Mouse (Mus musculus) stomach, embryonic 14.5 days (tissue): Measurements from ENCODE around the gene Fam149b. TPM values are rescaled to one million over a fixed set of nuclear protein-coding genes. Genes with fewer than 3 reads are reported as not detected.
"Not testable (repeated sequence)": the region's sequence is repeated elsewhere in the genome, so short reads cannot be mapped to it uniquely, and the experiment has no call there.

Experiments used
- ATAC-seq: fragments of 200-750 bp; cut with Nextera tagmentation; 2 replicates; pipeline ENCODE4 v1.8.0; 2017; ENCODE audit warnings: low read depth, moderate TSS enrichment; ENCODE audit not compliant: insufficient number of reproducible peaks, insufficient read depth, low FRiP score
- H3K27ac ChIP-seq: fragments of 300-500 bp; sonication (generic); 2 replicates; pipeline ENCODE4 v1.5.1; 2014; ENCODE audit warnings: mild to moderate bottlenecking, low read length, moderate library complexity, mixed read lengths
- H3K27me3 ChIP-seq: fragments of 300-500 bp; sonication (generic); 2 replicates; pipeline ENCODE4 v1.6.1; 2014; ENCODE audit warnings: low read length, control low read depth, mixed read lengths; ENCODE audit not compliant: control insufficient read depth, insufficient read depth
- H3K36me3 ChIP-seq: fragments of 300-500 bp; sonication (generic); 2 replicates; pipeline ENCODE4 v1.6.1; 2014; ENCODE audit warnings: mild to moderate bottlenecking, control low read depth, low read length, moderate library complexity, mixed read lengths; ENCODE audit not compliant: control insufficient read depth, insufficient read depth
- H3K4me1 ChIP-seq: fragments of 300-500 bp; sonication (generic); 2 replicates; pipeline ENCODE4 v1.6.1; 2014; ENCODE audit warnings: low read length, control low read depth, mixed read lengths; ENCODE audit not compliant: control insufficient read depth, insufficient read depth
- H3K4me2 ChIP-seq: fragments of 300-500 bp; sonication (generic); replicated peaks from 2 replicates; pipeline ENCODE4 v1.6.1; 2014; ENCODE audit warnings: low read depth, low read length, control low read depth
- H3K4me3 ChIP-seq: fragments of 300-500 bp; sonication (generic); 2 replicates; pipeline ENCODE4 v1.5.1; 2014; ENCODE audit warnings: low read depth, low read length, control low read depth
- H3K9ac ChIP-seq: fragments of 300-500 bp; sonication (generic); replicated peaks from 2 replicates; pipeline ENCODE4 v1.6.1; 2014; ENCODE audit warnings: low read depth, mild to moderate bottlenecking, control low read depth, low read length, moderate library complexity, mixed read lengths
- H3K9me3 ChIP-seq: fragments of 300-500 bp; sonication (generic); 2 replicates; pipeline ENCODE4 v1.6.1; 2016; ENCODE audit warnings: low read depth, low read length, control low read depth; ENCODE audit not compliant: control insufficient read depth
- WGBS: fragments of 180-500 bp; shearing (Covaris S2); extraction: QIAGEN DNeasy Blood & Tissue Kit; methylation state at CpG from one replicate; pipeline ENCODE4 v1.1.7; 2014; 5-methylcytosine and 5-hydroxymethylcytosine counted together
- polyA plus RNA-seq: library from polyadenylated mRNA; unstranded; fragments of >200 nt; fragmentation: Nextera tagmentation; extraction: Ambion mirVana; gene quantifications from 2 replicates; pipeline ENCODE4 v1.2.1, GENCODE M21; 2014

Fam149b gene
- polyA plus RNA-seq, result 41.7 and 42.6 TPM in 2 replicates

- Histone ChIP-seq H3K4me2 (peak within 1 kb of the TSS; percentile 82), H3K9me3 (no peaks in the 10 kb centered on the region), H3K4me1 (0 out of 2 replicates have a peak, but pooled peaks cover 7% of the 10 kb centered on the region), H3K4me3 (peak within 1 kb of the TSS; percentile 81), H3K9ac (peak within 1 kb of the TSS; percentile 93), H3K36me3 (peaks cover 22% of the 10 kb centered on the region), H3K27ac (peak within 1 kb of the TSS; percentile 90), H3K27me3 (no peaks in the 10 kb centered on the region)
- peak; percentile 98 for ATAC-seq
- under 1% methylated on average over 31 of the region's 42 CpGs for WGBS
These were observed at the start of gene Fam149b, which contains the start of gene Ecd for GRCm38 (mm10) chr14:20347991-20348541. Gene Fam149b, plus strand, starts transcription at chr14:20348162. Gene Ecd, minus strand, starts transcription at chr14:20348121.

- not testable (repeated sequence) for H3K27ac ChIP-seq, H3K27me3 ChIP-seq, H3K4me2 ChIP-seq, H3K9me3 ChIP-seq, H3K4me3 ChIP-seq, H3K4me1 ChIP-seq, ATAC-seq, H3K9ac ChIP-seq
- H3K36me3 ChIP-seq, result peaks cover 11% of the 10 kb centered on the region; the same call in 1 of the 2 replicates
- 63% methylated on average over 2 of the region's 2 CpGs for whole genome bisulfite sequencing
These were observed 42.9 kb upstream of the Fam149b start for GRCm38 (mm10) chr14:20305085-20305484.

GRCm38 (mm10) chr14:20315137-20315536 is 32.8 kb upstream of the Fam149b start:
- H3K27me3 ChIP-seq, result no peaks in the 10 kb centered on the region
- H3K9ac ChIP-seq, result no peak overlapping the region
- WGBS, result 60% methylated on average over 1 of the region's 1 CpGs
- H3K4me3 ChIP-seq, result no peak overlapping the region
- H3K4me1 ChIP-seq, result no peaks in the 10 kb centered on the region
- H3K27ac ChIP-seq, result no peak overlapping the region
- H3K4me2 ChIP-seq, result no peak overlapping the region
- H3K36me3 ChIP-seq, result peaks cover 15% of the 10 kb centered on the region; the same call in 1 of the 2 replicates
- no peaks in the 10 kb centered on the region for H3K9me3 ChIP-seq
- no peak for ATAC-seq

- WGBS, result 75% methylated on average over 3 of the region's 3 CpGs
- H3K4me3 ChIP-seq, result no peak overlapping the region
- peaks cover 30% of the 10 kb centered on the region for H3K36me3 ChIP-seq
- no peak overlapping the region for H3K9ac ChIP-seq
- H3K27ac ChIP-seq, result no peak overlapping the region
- no peaks in the 10 kb centered on the region for H3K27me3 ChIP-seq
- no peaks in the 10 kb centered on the region for H3K4me1 ChIP-seq
- ATAC-seq, result no peak
- no peak overlapping the region for H3K4me2 ChIP-seq
- H3K9me3 ChIP-seq, result no peaks in the 10 kb centered on the region
These were observed 28.5 kb upstream of the Fam149b start for GRCm38 (mm10) chr14:20319420-20319819.

- no peaks in the 10 kb centered on the region for H3K27me3 ChIP-seq
- H3K27ac ChIP-seq, result no peak overlapping the region
- no peaks in the 10 kb centered on the region for H3K9me3 ChIP-seq
- H3K4me3 ChIP-seq, result no peak overlapping the region
- H3K36me3 ChIP-seq, result peaks cover 44% of the 10 kb centered on the region
- no peak overlapping the region for H3K4me2 ChIP-seq
- H3K9ac ChIP-seq, result no peak overlapping the region
- WGBS, result 96% methylated on average over 9 of the region's 9 CpGs
- no peak for ATAC-seq
- H3K4me1 ChIP-seq, result no peaks in the 10 kb centered on the region
These were observed 23.8 kb upstream of the Fam149b start for GRCm38 (mm10) chr14:20324196-20324595.

GRCm38 (mm10) chr14:20328474-20328873 is 19.5 kb upstream of the Fam149b start:
- Histone ChIP-seq H3K27ac (no peak overlapping the region), H3K4me2 (no peak overlapping the region), H3K4me3 (no peak overlapping the region), H3K36me3 (peaks cover 50% of the 10 kb centered on the region), H3K9ac (no peak overlapping the region), H3K27me3 (no peaks in the 10 kb centered on the region), H3K9me3 (no peaks in the 10 kb centered on the region), H3K4me1 (no peaks in the 10 kb centered on the region)
- WGBS, result 73% methylated on average over 9 of the region's 9 CpGs
- ATAC-seq, result no peak

- H3K36me3 ChIP-seq, result peaks cover 55% of the 10 kb centered on the region
- H3K9me3 ChIP-seq, result no peaks in the 10 kb centered on the region
- no peak overlapping the region for H3K4me2 ChIP-seq
- 87% methylated on average over 4 of the region's 4 CpGs for WGBS
- no peaks in the 10 kb centered on the region for H3K4me1 ChIP-seq
- no peak overlapping the region for H3K27ac ChIP-seq
- no peak overlapping the region for H3K4me3 ChIP-seq
- no peak overlapping the region for H3K9ac ChIP-seq
- no peak for ATAC-seq
- H3K27me3 ChIP-seq, result no peaks in the 10 kb centered on the region
These were observed 16.6 kb upstream of the Fam149b start for GRCm38 (mm10) chr14:20331316-20331715.

GRCm38 (mm10) chr14:20339415-20339814 is 8.5 kb upstream of the Fam149b start:
- WGBS, result 95% methylated on average over 5 of the region's 5 CpGs
- no peak overlapping the region for H3K4me2 ChIP-seq
- H3K27ac ChIP-seq, result no peak overlapping the region
- ATAC-seq, result no peak
- no peaks in the 10 kb centered on the region for H3K9me3 ChIP-seq
- H3K4me1 ChIP-seq, result no peaks in the 10 kb centered on the region
- H3K27me3 ChIP-seq, result no peaks in the 10 kb centered on the region
- H3K4me3 ChIP-seq, result no peak overlapping the region
- peaks cover 31% of the 10 kb centered on the region for H3K36me3 ChIP-seq
- no peak overlapping the region for H3K9ac ChIP-seq

GRCm38 (mm10) chr14:20340149-20340548 is 7.8 kb upstream of the Fam149b start:
- H3K4me2 ChIP-seq, result no peak overlapping the region
- H3K4me1 ChIP-seq, result no peaks in the 10 kb centered on the region
- no peak overlapping the region for H3K4me3 ChIP-seq
- H3K27ac ChIP-seq, result no peak overlapping the region
- peaks cover 34% of the 10 kb centered on the region for H3K36me3 ChIP-seq
- whole genome bisulfite sequencing, result 85% methylated on average over 8 of the region's 8 CpGs
- ATAC-seq, result no peak
- H3K27me3 ChIP-seq, result no peaks in the 10 kb centered on the region
- H3K9ac ChIP-seq, result no peak overlapping the region
- no peaks in the 10 kb centered on the region for H3K9me3 ChIP-seq
